Mouse (Mus musculus) liver, embryonic 14.5 days (tissue): ENCODE measurements around the gene Ralgapa2.

Source experiments
- CTCF ChIP-seq: IDR thresholded peaks from 2 replicates; pipeline ENCODE4 v1.5.1; 2016; ENCODE audit warnings: antibody characterized with exemption, low read depth, control low read depth
- EP300 ChIP-seq: IDR thresholded peaks from 2 replicates; pipeline ENCODE4 v1.6.1; 2016; ENCODE audit warnings: antibody characterized with exemption, low read depth

- TF ChIP-seq CTCF, result peak; percentile 75
- no peak for TF ChIP-seq EP300
Measured at GRCm38 (mm10) chr2:146214715-146215114, 297.4 kb downstream of the Ralgapa2 start.
